Mouse (Mus musculus): ENCODE results near the gene Rspry1.

DNA sequence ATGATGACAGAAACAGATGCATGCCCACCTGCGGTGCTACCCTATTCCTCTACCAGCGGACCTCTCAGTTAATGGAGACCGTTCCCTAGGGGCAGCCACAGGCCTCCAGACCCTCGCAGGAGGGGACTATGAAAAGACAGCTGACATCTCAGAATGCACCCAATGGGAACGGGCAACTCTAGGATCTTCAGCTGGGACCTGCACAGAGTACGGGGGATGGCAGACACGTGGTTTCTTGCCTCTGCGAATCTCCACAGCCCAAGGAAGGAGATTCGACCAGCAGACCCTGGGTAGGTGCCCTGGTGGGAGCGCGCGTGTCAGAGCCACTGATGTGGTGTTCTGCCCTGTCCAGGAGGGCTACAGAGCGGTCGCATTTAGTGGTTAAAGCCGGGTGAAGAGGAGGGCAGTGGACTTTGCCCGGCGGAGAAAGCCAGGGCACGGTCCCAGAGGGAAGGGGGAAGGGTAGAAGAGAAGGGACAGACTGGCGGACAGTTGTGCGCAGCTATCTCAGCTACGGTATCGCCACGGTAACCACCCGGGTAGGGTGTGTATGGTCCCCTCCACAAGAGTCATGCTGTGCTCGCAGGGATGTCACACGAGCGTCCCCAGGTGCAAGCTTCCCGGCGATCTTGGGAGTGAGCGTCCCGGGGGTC lies 93.7 kb downstream of the Rspry1 start:
- TF ChIP-seq CTCF (IDR thresholded peaks at IDR 0.05; ENCODE audit: low read depth, low read length), result no peak
- TF ChIP-seq POLR2A (IDR thresholded peaks at IDR 0.05; ENCODE audit: borderline replicate concordance, low read depth, low read length), result no peak

All from bone marrow macrophage, adult 2 months (primary cell).